Mouse (Mus musculus): ENCODE results near the gene Zswim1. TPM values are rescaled to one million over a fixed set of nuclear protein-coding genes. Genes with fewer than 3 reads are reported as not detected.

Gene Zswim1
- total RNA-seq (2021) = 10 to 100 TPM in 1 of 2 experiments, 1 to 10 TPM in 1; 9.3 to 10.2 TPM
- long read RNA-seq, experiment 1, transcript Zswim1-201 (2 exons, 2,705 nt) = major isoform, 11 of 11 reads
- long read RNA-seq, experiment 1, partial matches to known transcripts = 0 of 11 reads
- long read RNA-seq, experiment 1, other reads (novel, unspliced or antisense) = 0 of 11 reads
- long read RNA-seq, experiment 2, transcript Zswim1-201 (2 exons, 2,705 nt) = major isoform, 5 of 5 reads
- long read RNA-seq, experiment 2, partial matches to known transcripts = 0 of 5 reads
- long read RNA-seq, experiment 2, other reads (novel, unspliced or antisense) = 0 of 5 reads

DNA sequence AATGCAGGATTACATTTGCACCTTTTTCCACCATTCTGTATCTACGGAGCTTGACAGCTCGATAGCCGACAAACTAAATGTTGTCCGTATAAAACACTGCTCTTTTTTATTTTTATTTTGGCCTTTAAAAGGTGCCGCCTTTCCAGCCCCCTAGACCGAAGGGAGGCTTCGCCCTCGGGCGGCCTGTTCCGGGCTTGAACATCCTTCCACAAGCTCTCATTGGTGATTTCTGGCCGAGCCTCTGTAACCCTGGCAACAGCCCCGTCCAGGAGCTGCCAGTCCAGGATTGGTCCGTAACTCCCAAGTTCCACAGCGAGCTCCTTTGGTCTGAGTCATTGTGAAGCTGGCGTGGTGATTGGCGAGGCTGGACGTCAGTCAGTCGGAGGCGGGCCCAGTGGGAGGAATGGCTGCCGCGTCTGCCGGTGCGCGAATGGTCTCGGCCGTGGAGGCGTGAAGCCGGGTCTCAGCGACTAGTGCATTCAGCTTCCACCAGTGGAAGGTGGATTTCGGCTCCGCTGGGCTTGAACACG is at the start of gene Zswim1:
Zswim1 (plus strand) TSS at position 51 of the 530 bp plus-strand sequence.
- peak; percentile 99 to 100 for DNase-seq

DNA sequence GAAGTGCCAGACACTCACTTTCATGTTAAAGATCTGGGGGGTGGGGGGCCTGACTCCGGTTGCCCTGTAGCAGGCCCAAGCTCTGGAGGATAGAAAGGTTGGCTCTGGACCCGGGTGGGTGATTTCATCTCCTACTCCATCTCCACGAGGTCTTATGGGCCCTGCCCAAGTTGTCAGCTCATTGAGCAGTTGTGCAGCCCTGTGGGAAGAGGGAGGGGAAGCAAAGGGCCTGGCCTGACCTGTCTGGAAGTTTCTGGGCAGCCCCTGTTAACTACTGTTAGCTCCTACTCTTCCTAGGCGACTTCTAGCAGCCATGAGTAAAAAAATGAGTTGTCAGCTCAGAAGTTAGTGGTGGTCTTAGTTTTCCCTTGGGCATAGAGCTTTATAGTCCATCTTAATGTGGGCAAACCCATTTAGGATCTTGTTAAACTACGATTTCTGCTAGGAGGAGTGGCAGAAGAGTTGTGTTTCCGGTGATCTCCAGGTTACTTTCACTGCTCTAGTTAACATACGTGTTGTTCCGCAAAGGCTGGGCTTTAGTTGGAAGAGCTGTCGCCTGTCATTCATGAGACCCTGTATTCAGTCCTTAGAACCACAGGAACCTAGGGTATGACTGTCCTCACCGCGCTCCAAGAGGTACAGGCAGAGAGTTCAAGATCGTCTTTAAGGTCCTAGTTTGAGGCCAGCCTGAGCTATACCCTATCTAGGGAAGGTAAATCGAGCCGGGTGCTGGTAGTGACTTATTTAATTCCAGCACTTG is 49.1 kb upstream of the Zswim1 start:
- DNase-seq = no peak

DNA sequence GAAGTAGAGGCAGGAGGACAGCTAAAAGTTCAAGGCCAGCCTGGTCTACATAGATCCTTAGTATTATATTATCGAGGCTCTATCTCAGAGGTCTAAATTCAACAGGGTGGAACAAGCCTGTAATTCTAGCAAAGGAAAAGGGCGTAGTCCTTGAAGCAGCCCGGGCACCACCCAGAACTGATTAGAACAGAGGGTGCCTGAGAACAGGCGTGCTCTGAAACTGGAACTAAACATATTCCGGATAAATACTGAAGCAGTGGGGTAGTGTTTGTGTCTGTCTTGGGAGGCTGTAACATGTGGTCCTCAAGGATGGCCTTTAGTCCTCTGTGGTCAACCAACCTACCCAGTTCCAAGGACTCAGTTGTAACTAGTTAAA is 48.5 kb upstream of the Zswim1 start:
- no peak for DNase-seq

DNA sequence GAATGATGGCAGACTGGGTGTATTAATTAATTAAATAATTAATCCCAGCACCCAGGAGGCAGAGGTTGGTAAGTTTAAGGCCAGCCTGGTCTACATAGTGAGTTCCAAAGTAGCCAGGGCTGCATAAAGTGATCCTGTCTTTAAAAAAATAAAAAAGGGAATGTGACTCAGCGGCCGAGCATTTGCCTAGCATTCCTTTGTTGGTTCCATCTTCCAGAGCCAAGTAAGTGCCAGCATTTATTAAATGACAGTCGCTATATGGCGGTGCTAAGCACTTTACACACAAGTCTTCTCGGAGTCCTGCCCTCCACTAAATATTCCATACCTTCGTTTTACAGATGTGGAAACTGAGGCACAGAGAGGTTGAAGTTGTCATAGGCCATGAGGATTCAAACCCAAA is 46.4 kb upstream of the Zswim1 start:
- DNase-seq = no peak

- no peak for DNase-seq
These were observed 45.7 kb upstream of the Zswim1 start for GRCm38 (mm10) chr2:164776801-164777200.

DNA sequence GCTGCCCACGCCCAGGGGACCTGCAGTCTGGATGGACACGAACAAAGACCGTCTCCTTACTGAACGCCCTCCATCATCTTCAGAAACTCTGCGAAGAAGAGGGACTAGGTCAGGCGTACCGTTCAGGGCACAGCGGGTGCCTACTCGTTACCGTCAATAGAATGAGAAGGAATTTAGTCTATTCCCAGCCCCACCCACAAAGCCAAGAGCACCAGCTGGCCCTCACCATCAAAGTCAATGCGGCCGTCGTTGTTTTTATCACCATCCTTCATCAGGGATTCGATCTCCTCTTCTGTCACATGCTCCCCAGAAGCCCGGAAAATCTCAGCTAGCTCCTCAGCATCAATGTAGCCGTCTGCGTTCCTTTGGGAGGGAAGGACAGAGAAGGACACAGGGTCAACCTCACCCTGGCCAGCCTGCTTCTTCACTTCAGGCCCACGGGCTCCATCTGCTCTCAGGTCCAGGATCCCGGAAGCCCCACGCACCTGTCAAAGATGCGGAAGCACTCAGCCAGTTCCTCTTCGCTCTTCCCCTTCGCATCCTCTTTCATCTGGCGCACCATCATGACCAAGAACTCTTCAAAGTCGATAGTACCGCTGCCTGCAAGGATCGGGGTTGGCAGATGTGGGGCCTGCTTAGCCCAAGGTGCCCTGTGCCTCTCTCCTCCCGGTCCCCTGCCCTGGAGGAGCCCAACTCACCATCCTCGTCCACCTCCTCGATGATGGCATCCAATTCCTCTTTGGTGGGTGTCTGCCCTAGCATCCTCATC is 45.1 kb upstream of the Zswim1 start:
- no peak for DNase-seq

DNA sequence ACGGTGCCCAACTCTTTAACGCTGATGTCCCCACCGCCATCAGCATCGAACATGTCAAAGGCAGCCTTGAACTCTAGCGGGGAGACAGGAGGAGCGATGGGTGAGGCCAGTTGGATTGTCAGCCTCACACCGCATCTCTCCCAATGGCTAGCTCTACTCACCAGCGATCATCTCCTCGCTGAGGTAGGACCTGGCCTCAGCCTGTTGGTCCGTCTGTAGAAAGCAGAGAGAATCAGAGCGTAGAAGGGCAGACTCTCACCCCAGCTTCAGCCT is 44.5 kb upstream of the Zswim1 start:
- DNase-seq = no peak

GRCm38 (mm10) chr2:164778809-164779208 is 43.7 kb upstream of the Zswim1 start:
- DNase-seq = no peak

GRCm38 (mm10) chr2:164779481-164780086 is 42.9 kb upstream of the Zswim1 start, which contains the start of gene Tnnc2:
Gene Tnnc2, minus strand, starts transcription at chr2:164779967.
- DNase-seq = no peak

- DNase-seq = no peak
These were observed 40.6 kb upstream of the Zswim1 start for GRCm38 (mm10) chr2:164781876-164782275.

DNA sequence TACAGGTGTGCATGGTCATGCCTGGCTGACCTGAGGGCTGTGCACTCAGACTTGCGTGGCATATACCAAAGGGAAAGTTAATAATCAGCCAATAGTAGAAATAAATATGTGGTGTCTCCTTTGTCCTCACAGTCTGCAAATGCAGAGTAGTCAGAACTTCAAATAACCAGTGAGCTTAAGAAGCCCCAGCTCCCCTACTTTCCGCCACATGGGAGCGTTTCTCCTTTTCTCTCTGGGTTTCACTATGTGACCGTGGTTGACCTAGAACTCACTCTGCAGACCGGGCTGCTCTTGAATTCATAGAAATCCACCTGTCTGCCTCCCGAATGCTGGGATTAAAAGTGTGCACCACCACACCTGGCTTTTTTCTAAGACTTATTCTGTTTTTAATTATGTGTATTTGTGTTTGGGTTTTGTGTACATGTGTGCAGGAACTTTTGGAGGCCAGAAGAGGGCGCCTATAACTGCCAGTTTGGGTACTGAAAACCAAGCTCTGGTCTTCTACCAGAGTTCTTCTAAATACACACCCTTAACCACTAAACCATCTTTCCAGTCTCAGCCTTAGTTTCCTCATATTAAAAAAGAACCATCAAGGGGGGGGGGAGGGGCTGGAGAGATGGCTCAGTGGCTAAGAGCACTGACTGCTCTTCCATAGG is 38.4 kb upstream of the Zswim1 start:
- peak in 1 of 2 experiments; percentile 22 for DNase-seq

- peak in 1 of 2 experiments; percentile 28 for DNase-seq
These were observed 37.5 kb upstream of the Zswim1 start for GRCm38 (mm10) chr2:164784869-164785420.

- peak; percentile 96 to 97 for DNase-seq
These were observed 36.8 kb upstream of the Zswim1 start, which contains the start of gene Snx21 for GRCm38 (mm10) chr2:164785481-164786387. Gene Snx21, plus strand, starts transcription at chr2:164785823.

DNA sequence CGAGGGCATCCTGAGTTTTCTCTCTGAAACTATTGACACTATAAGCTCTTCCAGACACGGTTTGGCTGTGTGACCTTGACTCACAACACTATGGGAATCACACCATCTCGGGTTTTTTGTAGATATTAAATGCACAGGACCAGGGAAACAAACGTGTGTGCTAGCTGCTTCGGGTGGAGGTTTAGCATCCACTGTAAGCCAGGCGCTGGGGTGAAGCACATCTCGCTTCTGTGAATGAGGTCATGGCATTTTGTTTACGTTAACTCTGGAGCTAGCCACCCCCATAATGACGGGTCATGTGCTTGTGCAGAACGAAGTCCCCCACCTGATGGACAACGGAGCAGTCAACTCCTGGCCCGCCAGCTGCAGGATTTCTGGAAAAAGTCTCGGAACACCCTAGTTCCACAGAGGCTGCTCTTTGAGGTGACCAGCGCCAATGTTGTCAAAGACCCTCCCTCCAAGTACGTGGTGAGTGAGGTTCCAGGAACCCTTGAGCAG is 36.0 kb upstream of the Zswim1 start:
- peak in 1 of 2 experiments; percentile 18 for DNase-seq

DNA sequence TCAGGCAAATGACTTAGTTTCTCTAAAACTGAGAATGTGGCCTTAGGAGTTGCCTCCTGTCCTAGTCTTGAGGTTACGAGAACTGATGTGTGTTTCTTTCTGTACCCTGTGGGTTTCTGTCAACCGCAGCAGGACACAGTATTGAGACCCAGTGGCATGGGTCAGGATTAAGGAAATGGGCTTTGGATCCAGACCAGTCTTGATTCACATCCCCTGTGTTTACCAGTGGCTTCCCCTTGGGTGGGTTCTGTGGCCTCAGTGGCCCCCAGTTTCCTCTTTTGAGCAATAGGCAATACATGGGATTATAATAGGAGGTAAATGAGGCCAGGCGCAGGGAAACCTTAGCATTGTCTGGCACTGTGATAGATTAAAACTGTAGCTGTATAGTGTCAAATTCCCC is 35.5 kb upstream of the Zswim1 start:
- DNase-seq = no peak

DNA sequence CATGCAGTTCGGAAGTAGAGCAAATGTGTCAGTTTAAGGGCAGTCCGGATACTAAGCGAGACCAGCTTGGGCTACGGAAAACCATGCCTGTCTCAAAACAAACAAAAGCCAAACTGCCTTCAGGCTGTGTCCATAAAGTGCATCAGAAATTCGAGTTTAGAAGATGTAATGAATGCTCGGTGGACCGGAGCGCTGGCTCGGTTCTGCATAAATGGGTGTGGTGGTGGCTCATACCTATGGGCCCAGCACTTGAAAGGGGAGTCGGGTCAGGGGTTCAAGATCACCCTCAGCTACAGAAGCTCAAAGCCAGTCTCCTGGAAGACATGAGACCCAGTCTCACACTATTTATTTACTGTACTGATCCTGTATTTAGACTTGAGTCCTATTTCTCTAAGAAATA is 34.7 kb upstream of the Zswim1 start:
- DNase-seq = peak in 1 of 2 experiments; percentile 19

GRCm38 (mm10) chr2:164788411-164788810 is 34.1 kb upstream of the Zswim1 start:
- no peak for DNase-seq

GRCm38 (mm10) chr2:164790451-164790850 is 32.0 kb upstream of the Zswim1 start:
- DNase-seq = peak in 1 of 2 experiments; percentile 55

DNA sequence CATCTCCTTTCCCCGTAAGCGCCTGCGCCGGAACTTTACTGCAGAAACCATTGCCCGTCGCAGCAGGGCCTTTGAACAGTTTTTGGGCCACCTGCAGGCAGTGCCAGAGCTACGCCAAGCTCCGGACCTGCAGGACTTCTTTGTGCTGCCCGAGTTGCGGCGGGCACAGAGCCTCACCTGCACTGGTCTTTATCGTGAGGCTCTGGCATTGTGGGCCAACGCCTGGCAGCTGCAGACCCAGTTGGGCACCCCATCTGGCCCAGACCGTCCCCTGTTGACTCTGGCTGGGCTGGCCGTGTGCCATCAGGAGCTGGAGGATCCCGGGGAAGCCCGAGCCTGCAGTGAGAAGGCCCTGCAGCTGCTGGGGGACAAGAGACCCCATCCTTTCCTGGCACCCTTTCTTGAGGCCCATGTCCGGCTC is 30.6 kb upstream of the Zswim1 start:
- DNase-seq = peak in 1 of 2 experiments; percentile 41

All from adrenal gland, postnatal 36 days (tissue).